Mouse (Mus musculus): ENCODE data around the gene Cyp19a1.

- TF ChIP-seq POLR2A (IDR thresholded peaks at IDR 0.05; ENCODE audit: control insufficient read depth, low read depth, low read length) (no peak), CTCF (IDR thresholded peaks at IDR 0.05; ENCODE audit: control insufficient read depth, insufficient read depth, insufficient replicate concordance, low read depth, low read length) (no peak)
These were observed 86.6 kb downstream of the Cyp19a1 start for GRCm38 (mm10) chr9:54181330-54181729.

All from testis, adult 2 months (tissue).